Mouse (Mus musculus): ENCODE results near the gene Vps51. TPM values are rescaled to one million over a fixed set of nuclear protein-coding genes. Genes with fewer than 3 reads are reported as not detected.

Vps51 gene
- polyA plus RNA-seq, 1 experiment from 2014 or later: 50.7 TPM

Small RNA genes within 50 kb of the gene (microRNA-seq; reads per million reads assigned to microRNA genes)
- gene Mir6988: 1.6 reads per million

Other genes starting within 250 kb of the Vps51 start
- gene Frmd8, start 202.0 kb downstream of the Vps51 start, polyA plus RNA-seq (2015; fragmentation: Nextera tagmentation; extraction: Ambion mirVana): 33.6 and 34.8 TPM in 2 replicates
- gene Slc25a45, start 199.4 kb downstream of the Vps51 start, polyA plus RNA-seq (2015; fragmentation: Nextera tagmentation; extraction: Ambion mirVana): 4.6 and 5.0 TPM in 2 replicates
- 1.5 and 1.6 TPM in 2 replicates for gene Tigd3, start 183.1 kb downstream of the Vps51 start, polyA plus RNA-seq (2015; fragmentation: Nextera tagmentation; extraction: Ambion mirVana)
- gene Dpf2, start 164.2 kb downstream of the Vps51 start, polyA plus RNA-seq (2015; fragmentation: Nextera tagmentation; extraction: Ambion mirVana): 97.5 and 103 TPM in 2 replicates
- 12.4 and 12.6 TPM in 2 replicates for gene Cdc42ep2, start 152.4 kb downstream of the Vps51 start, polyA plus RNA-seq (2015; fragmentation: Nextera tagmentation; extraction: Ambion mirVana)
- gene Pola2, start 113.0 kb downstream of the Vps51 start, polyA plus RNA-seq (2015; fragmentation: Nextera tagmentation; extraction: Ambion mirVana): 48.3 and 55.2 TPM in 2 replicates
- gene Slc22a20, start 91.1 kb downstream of the Vps51 start, polyA plus RNA-seq (2015; fragmentation: Nextera tagmentation; extraction: Ambion mirVana): 0.07 TPM in 1 of 2 replicates, not detected in the other
- 9.5 and 10.0 TPM in 2 replicates for gene Capn1, start 61.3 kb downstream of the Vps51 start, polyA plus RNA-seq (2015; fragmentation: Nextera tagmentation; extraction: Ambion mirVana)
- gene Syvn1, start 30.7 kb downstream of the Vps51 start, polyA plus RNA-seq (2015; fragmentation: Nextera tagmentation; extraction: Ambion mirVana): 15.8 and 18.6 TPM in 2 replicates
- 60.4 and 67.4 TPM in 2 replicates for gene Mrpl49, start 19.4 kb downstream of the Vps51 start, polyA plus RNA-seq (2015; fragmentation: Nextera tagmentation; extraction: Ambion mirVana)
- 354 and 453 TPM in 2 replicates for gene Fau, start 19.4 kb downstream of the Vps51 start, polyA plus RNA-seq (2015; fragmentation: Nextera tagmentation; extraction: Ambion mirVana)
- 21.8 and 24.7 TPM in 2 replicates for gene Znhit2, start 16.0 kb downstream of the Vps51 start, polyA plus RNA-seq (2015; fragmentation: Nextera tagmentation; extraction: Ambion mirVana)
- 6.6 and 8.7 TPM in 2 replicates for gene Tm7sf2, start 8.9 kb downstream of the Vps51 start, polyA plus RNA-seq (2015; fragmentation: Nextera tagmentation; extraction: Ambion mirVana)
- gene Tmem262, start 2.8 kb upstream of the Vps51 start, polyA plus RNA-seq (2015; fragmentation: Nextera tagmentation; extraction: Ambion mirVana): not detected in 2 replicates
- gene Gm28374, start 5.0 kb upstream of the Vps51 start, polyA plus RNA-seq (2015; fragmentation: Nextera tagmentation; extraction: Ambion mirVana): 0.56 and 1.3 TPM in 2 replicates
- 46.1 and 48.1 TPM in 2 replicates for gene Zfpl1, start 7.7 kb upstream of the Vps51 start, polyA plus RNA-seq (2015; fragmentation: Nextera tagmentation; extraction: Ambion mirVana)
- gene Cdca5, start 7.8 kb upstream of the Vps51 start, polyA plus RNA-seq (2015; fragmentation: Nextera tagmentation; extraction: Ambion mirVana): 26.9 and 28.1 TPM in 2 replicates
- 0.30 and 0.49 TPM in 2 replicates for gene AC131692.1, start 17.2 kb upstream of the Vps51 start, polyA plus RNA-seq (2015; fragmentation: Nextera tagmentation; extraction: Ambion mirVana)
- 0.27 and 3.9 TPM in 2 replicates for gene Naaladl1, start 28.6 kb upstream of the Vps51 start, polyA plus RNA-seq (2015; fragmentation: Nextera tagmentation; extraction: Ambion mirVana)
- gene Sac3d1, start 41.4 kb upstream of the Vps51 start, polyA plus RNA-seq (2015; fragmentation: Nextera tagmentation; extraction: Ambion mirVana): 32.3 and 33.9 TPM in 2 replicates
- gene Snx15, start 51.1 kb upstream of the Vps51 start, polyA plus RNA-seq (2015; fragmentation: Nextera tagmentation; extraction: Ambion mirVana): 20.5 and 25.1 TPM in 2 replicates
- gene Batf2, start 63.8 kb upstream of the Vps51 start, polyA plus RNA-seq (2015; fragmentation: Nextera tagmentation; extraction: Ambion mirVana): 0.11 TPM in 1 of 2 replicates, not detected in the other
- gene Arl2, start 64.3 kb upstream of the Vps51 start, polyA plus RNA-seq (2015; fragmentation: Nextera tagmentation; extraction: Ambion mirVana): 77.2 and 84.5 TPM in 2 replicates
- gene Majin, start 107.2 kb upstream of the Vps51 start, polyA plus RNA-seq (2015; fragmentation: Nextera tagmentation; extraction: Ambion mirVana): not detected in 2 replicates
- 0.25 TPM in 1 of 2 replicates, not detected in the other for gene Gpha2, start 149.1 kb upstream of the Vps51 start, polyA plus RNA-seq (2015; fragmentation: Nextera tagmentation; extraction: Ambion mirVana)
- 22.6 and 23.4 TPM in 2 replicates for gene Ppp2r5b, start 158.6 kb upstream of the Vps51 start, polyA plus RNA-seq (2015; fragmentation: Nextera tagmentation; extraction: Ambion mirVana)
- 8.0 and 8.9 TPM in 2 replicates for gene Atg2a, start 164.4 kb upstream of the Vps51 start, polyA plus RNA-seq (2015; fragmentation: Nextera tagmentation; extraction: Ambion mirVana)
- gene Ehd1, start 199.5 kb upstream of the Vps51 start, polyA plus RNA-seq (2015; fragmentation: Nextera tagmentation; extraction: Ambion mirVana): 63.7 and 73.2 TPM in 2 replicates
- gene Cdc42bpg, start 229.2 kb upstream of the Vps51 start, polyA plus RNA-seq (2015; fragmentation: Nextera tagmentation; extraction: Ambion mirVana): 0.64 and 0.67 TPM in 2 replicates